8 mouse cellular contexts compared by ENCODE assay signal in the genomic region with DNA sequence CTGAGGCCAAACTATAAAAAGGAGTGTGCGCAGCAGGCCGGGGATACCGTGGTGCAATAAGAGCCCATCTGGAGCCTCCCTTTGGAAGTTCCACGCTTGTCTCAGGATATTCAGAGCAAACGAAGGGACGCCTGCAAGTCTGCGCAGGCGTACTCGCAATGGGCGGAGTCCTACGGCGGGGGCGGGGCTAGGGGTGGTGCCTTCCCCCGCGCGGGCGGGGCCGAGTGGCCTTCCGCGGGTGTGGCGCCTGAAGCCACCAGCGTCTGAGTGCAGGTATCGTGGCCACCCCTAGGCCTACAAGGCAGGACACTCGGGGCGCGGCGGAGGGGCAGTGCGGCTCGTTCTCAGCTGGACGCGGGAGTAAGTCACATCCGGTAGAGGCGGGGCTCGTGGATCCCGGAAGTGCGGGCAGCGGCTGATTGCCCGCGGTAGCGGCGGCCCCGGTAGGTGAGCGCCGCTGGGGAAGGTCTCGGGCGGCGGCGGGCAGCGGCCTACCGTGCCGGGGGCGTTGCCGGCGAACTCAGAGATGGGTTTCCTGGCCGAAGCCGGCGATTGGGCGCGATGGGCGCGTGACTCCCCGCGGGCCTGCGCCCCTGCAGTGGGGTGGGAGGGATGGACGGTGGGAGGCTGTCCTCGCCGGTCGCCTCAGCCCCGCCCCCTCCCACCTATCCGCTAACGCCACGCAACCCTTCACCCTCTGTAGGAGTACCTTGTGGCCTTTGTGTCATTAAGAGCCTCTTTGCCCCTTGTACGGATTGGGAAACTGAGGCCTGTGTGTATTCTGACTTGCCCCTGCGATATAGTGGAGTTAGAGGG. TPM values are rescaled to one million over a fixed set of nuclear protein-coding genes. Genes with fewer than 3 reads are reported as not detected.
DNase-seq lines count a peak whose midpoint lies in the region; ATAC-seq and TF ChIP-seq lines count a peak whose summit lies in the region.

A gene (plus strand): TSS at position 199 of the 816 bp plus-strand sequence.

- peaks cover 44% of the 10 kb centered on the region for H3K4me1 ChIP-seq in E14TG2a.4 (replicated peaks; ENCODE audit: low read depth, low read length)
- peaks cover 37% of the 10 kb centered on the region for H3K4me1 ChIP-seq in forebrain, embryonic 13.5 days
- H3K4me1 ChIP-seq in liver, postnatal 0 days (ENCODE audit: insufficient read depth): peaks cover 41% of the 10 kb centered on the region
- peaks cover 15% of the 10 kb centered on the region for H3K4me1 ChIP-seq in neural tube, embryonic 14.5 days (ENCODE audit: control insufficient read depth, insufficient read depth, low read length)

- peak; percentile 93 for ATAC-seq in forebrain, embryonic 13.5 days
- ATAC-seq in liver, postnatal 0 days: peak; percentile 92
- ATAC-seq in neural tube, embryonic 14.5 days (ENCODE audit: low read depth): peak; percentile 92

- peak; percentile 89 for DNase-seq in c-Kit-positive CD71-positive TER-119-positive erythroid progenitor cells, embryonic 14.5 days (ENCODE audit: low spot score)
- DNase-seq in heart, postnatal 10 days: peak; percentile 97 to 98
- DNase-seq in large intestine, adult 2 months (ENCODE audit: low read depth, low spot score): peak; percentile 79
- DNase-seq in liver, postnatal 0 days: peak; percentile 99
- DNase-seq in testis, postnatal 10 days (ENCODE audit: low spot score): peak; percentile 99

- intact Hi-C loops in heart, postnatal 10 days (cut with DNase I): no loop called here

- H3K9me3 ChIP-seq in E14TG2a.4 (ENCODE audit: low read length): no peaks in the 10 kb centered on the region
- no peaks in the 10 kb centered on the region for H3K9me3 ChIP-seq in forebrain, embryonic 13.5 days (replicated peaks)
- H3K9me3 ChIP-seq in liver, postnatal 0 days (ENCODE audit: low read length): no peaks in the 10 kb centered on the region
- no peaks in the 10 kb centered on the region for H3K9me3 ChIP-seq in neural tube, embryonic 14.5 days (ENCODE audit: control insufficient read depth, low read length)

- peak within 1 kb of the TSS; percentile 95 for H3K27ac ChIP-seq in forebrain, embryonic 13.5 days
- H3K27ac ChIP-seq in liver, postnatal 0 days (ENCODE audit: low read depth): peak within 1 kb of the TSS; percentile 97
- H3K27ac ChIP-seq in neural tube, embryonic 14.5 days (ENCODE audit: low read depth, low read length): peak within 1 kb of the TSS; percentile 97

- peak within 1 kb of the TSS; percentile 84 for H3K4me2 ChIP-seq in forebrain, embryonic 13.5 days
- peak within 1 kb of the TSS; percentile 78 for H3K4me2 ChIP-seq in liver, postnatal 0 days (ENCODE audit: low read depth, low read length)
- H3K4me2 ChIP-seq in neural tube, embryonic 14.5 days (ENCODE audit: low read depth, low read length): peak within 1 kb of the TSS; percentile 84

- under 1% methylated on average over 69 of the region's 74 CpGs for WGBS in forebrain, embryonic 13.5 days
- WGBS in large intestine, adult 2 months: under 1% methylated on average over 74 of the region's 74 CpGs
- WGBS in liver, postnatal 0 days (ENCODE audit: insufficient replicate concordance): under 1% methylated on average over 72 of the region's 74 CpGs
- WGBS in neural tube, embryonic 14.5 days: under 1% methylated on average over 74 of the region's 74 CpGs

- peak within 1 kb of the TSS; percentile 98 for H3K4me3 ChIP-seq in E14TG2a.4 (replicated peaks; ENCODE audit: low read length)
- peak within 1 kb of the TSS; percentile 76 for H3K4me3 ChIP-seq in forebrain, embryonic 13.5 days
- H3K4me3 ChIP-seq in liver, postnatal 0 days (ENCODE audit: low read depth, low read length): peak within 1 kb of the TSS; percentile 81
- H3K4me3 ChIP-seq in neural tube, embryonic 14.5 days (ENCODE audit: low read depth, low read length): peak within 1 kb of the TSS; percentile 77

- no peak for TF ChIP-seq CTCF in E14TG2a.4 (conservative IDR thresholded peaks at IDR 0.05; ENCODE audit: low read length)
- peak; percentile 30 for TF ChIP-seq CTCF in liver, postnatal 0 days (IDR thresholded peaks at IDR 0.05; ENCODE audit: low read depth)

- H3K36me3 ChIP-seq in E14TG2a.4 (ENCODE audit: insufficient read depth, low read length): no peaks in the 10 kb centered on the region; the same call in 1 of the 2 replicates
- H3K36me3 ChIP-seq in forebrain, embryonic 13.5 days (ENCODE audit: poor library complexity, severe bottlenecking): no peaks in the 10 kb centered on the region
- H3K36me3 ChIP-seq in liver, postnatal 0 days (replicated peaks; ENCODE audit: insufficient read depth, low read length): no peaks in the 10 kb centered on the region
- no peaks in the 10 kb centered on the region for H3K36me3 ChIP-seq in neural tube, embryonic 14.5 days (ENCODE audit: control insufficient read depth, insufficient read depth, low read length)

- H3K9ac ChIP-seq in forebrain, embryonic 13.5 days: peak within 1 kb of the TSS; percentile 86
- peak within 1 kb of the TSS; percentile 83 for H3K9ac ChIP-seq in liver, postnatal 0 days (replicated peaks)
- peak within 1 kb of the TSS; percentile 88 for H3K9ac ChIP-seq in neural tube, embryonic 14.5 days (replicated peaks; ENCODE audit: low read depth, low read length)

- peaks cover 17% of the 10 kb centered on the region for H3K27me3 ChIP-seq in E14TG2a.4 (ENCODE audit: insufficient read depth, low read length)
- H3K27me3 ChIP-seq in forebrain, embryonic 13.5 days: no peaks in the 10 kb centered on the region
- H3K27me3 ChIP-seq in liver, postnatal 0 days (ENCODE audit: insufficient read depth, low read length): no peaks in the 10 kb centered on the region
- no peaks in the 10 kb centered on the region for H3K27me3 ChIP-seq in neural tube, embryonic 14.5 days (ENCODE audit: control insufficient read depth, insufficient read depth, low read length)

- no peak for TF ChIP-seq EP300 in liver, postnatal 0 days (IDR thresholded peaks at IDR 0.05; ENCODE audit: low read depth)

RNA-seq across cellular contexts. Expression of the gene that starts here (rescaled TPM):
- polyA plus RNA-seq in forebrain, embryonic 13.5 days (2015; fragmentation: Nextera tagmentation; extraction: Ambion mirVana): 32.1 and 33.3 TPM in 2 replicates
- 10 to 100 TPM; 23.3 to 27.1 TPM for total RNA-seq in heart, postnatal 10 days (2021)
- polyA plus RNA-seq in large intestine, adult 2 months (2012; rRNA removed): 24.7 and 26.6 TPM in 2 replicates
- 8.2 and 9.4 TPM in 2 replicates for polyA plus RNA-seq in liver, postnatal 0 days (2015; fragmentation: Nextera tagmentation; extraction: Ambion mirVana)
- 23.1 and 31.1 TPM in 2 replicates for polyA plus RNA-seq in neural tube, embryonic 14.5 days (2014; fragmentation: Nextera tagmentation; extraction: Ambion mirVana)

Comparison
In these comparisons a context has a peak if more than half of its experiments do, and no peak if none do; other contexts are left out.
1. Peak in every context shown above with its lines: DNase-seq, ATAC-seq, H3K4me3 ChIP-seq and H3K27ac ChIP-seq.